Mouse (Mus musculus): ENCODE results near the gene Hoxa5.
A peak's percentile ranks its signal among the peaks of the same experiment; 100 is the strongest.

Hoxa5 gene

DNA sequence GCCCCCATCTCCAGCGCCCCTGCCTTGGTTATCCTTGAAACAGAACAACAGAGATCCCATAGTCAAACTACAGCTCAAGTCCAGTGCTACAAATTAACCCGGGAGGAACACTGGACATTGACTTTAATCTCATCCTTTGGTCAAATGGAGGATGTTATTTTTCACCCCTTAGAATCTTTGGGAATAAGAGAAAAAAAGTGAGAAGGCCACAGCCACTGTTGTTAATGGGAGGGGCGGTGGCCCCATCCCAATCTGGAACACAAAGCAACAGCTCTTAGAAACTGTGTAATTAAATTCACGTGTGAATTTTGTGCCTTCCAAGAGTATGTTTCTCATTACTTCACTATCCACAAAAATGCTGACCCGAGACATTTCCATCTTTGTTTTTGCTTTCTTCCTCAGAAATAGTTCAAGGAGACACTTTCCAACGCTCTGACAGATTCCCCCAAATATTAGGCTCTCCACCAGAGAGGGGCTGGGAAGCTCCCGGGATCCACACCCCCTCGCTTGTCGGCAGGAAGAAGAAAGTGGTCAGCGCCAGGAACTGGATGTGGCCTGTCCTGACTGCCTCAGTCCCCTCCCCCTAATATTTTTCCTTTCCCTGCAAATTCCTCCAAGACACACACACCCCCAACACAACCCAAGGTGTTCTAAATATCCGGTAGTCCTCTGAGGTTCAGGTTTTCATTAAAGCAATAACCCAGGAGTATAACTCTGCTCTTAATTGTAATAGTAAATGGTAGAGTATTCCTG, 23.3 kb upstream of the Hoxa5 start:
- DNase-seq (ENCODE audit: low read depth in 2 of 2, low spot score in 2 of 2) = no peak

GRCm38 (mm10) chr6:52226569-52227257, 22.3 kb upstream of the Hoxa5 start:
- no peak for DNase-seq (ENCODE audit: low read depth in 2 of 2, low spot score in 2 of 2)

- no peak for DNase-seq (ENCODE audit: low read depth in 2 of 2, low spot score in 2 of 2)
These were observed 21.5 kb upstream of the Hoxa5 start for GRCm38 (mm10) chr6:52225612-52226568.

DNA sequence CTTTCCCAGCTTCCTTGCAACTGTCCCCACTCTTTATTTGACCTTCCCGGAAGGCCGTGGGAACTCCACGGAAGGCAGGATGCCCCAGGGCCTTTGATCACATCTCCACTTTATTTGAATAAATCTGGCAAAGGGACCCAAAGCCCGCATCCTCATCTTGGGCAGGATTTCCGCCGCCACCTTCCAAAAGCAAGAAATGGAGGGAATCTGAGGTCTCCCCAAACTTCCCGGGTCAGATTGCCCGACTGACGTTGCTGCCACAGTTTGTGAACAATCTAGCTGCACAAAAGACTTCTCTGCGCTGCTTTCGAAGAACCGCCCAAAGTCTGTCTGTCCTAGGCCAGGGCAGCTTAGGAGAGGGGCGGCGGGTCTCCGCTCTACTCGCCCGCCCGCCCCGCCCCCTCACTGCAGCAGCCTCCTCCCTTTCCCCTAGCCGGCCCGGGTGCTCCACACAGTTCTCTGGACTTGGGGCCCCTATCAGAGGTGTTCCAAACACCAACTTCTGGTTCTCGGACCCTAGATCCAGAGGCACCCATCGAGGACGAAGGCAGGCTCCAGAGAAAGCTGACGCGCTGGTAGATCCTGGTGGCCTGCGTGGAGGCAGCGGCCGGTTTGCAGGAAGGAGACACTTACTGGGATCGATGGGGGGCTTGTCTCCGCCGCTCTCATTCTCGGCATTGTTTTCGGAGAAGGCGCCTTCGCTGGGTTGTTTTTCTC, 20.7 kb upstream of the Hoxa5 start:
- no peak for DNase-seq (ENCODE audit: low read depth in 2 of 2, low spot score in 2 of 2)

GRCm38 (mm10) chr6:52223939-52224760, 19.8 kb upstream of the Hoxa5 start:
- DNase-seq (ENCODE audit: low read depth in 2 of 2, low spot score in 2 of 2) = no peak

GRCm38 (mm10) chr6:52222729-52223128, 18.3 kb upstream of the Hoxa5 start:
- no peak for DNase-seq (ENCODE audit: low read depth in 2 of 2, low spot score in 2 of 2)

DNA sequence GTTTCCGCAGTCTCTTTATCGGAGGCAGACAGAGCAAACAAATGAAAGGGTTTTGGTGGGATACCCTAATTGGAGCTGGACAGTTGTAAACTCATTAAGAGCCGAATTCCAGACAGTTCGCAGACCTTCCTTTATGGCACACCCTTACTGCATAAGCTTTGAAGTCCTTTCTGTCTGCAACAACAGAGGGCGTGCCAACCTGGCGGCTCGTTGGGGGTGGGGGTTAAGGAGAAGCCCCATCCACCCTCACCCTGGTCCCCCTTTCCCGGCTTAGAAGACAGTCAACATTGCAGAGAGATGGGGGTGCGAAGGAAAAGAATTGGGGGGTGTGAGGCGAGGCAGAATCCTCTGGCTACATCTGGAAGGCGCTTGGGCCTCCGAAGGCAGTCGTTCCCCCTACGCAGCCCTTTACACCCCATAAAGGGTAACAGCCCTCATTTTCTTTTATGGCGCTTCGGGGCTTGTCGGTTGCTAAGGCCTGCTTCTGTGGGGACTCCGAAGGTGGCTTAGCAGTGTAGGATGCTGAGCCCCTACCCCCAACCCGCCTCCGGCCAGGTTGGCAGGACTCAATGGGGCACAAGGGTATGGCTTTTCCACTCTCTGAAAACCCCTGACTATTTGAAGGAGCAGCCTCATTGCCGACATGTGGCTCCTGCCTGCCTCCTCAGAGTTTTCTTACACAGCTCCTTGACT, 17.8 kb upstream of the Hoxa5 start:
- DNase-seq (ENCODE audit: low read depth in 2 of 2, low spot score in 2 of 2) = no peak

DNA sequence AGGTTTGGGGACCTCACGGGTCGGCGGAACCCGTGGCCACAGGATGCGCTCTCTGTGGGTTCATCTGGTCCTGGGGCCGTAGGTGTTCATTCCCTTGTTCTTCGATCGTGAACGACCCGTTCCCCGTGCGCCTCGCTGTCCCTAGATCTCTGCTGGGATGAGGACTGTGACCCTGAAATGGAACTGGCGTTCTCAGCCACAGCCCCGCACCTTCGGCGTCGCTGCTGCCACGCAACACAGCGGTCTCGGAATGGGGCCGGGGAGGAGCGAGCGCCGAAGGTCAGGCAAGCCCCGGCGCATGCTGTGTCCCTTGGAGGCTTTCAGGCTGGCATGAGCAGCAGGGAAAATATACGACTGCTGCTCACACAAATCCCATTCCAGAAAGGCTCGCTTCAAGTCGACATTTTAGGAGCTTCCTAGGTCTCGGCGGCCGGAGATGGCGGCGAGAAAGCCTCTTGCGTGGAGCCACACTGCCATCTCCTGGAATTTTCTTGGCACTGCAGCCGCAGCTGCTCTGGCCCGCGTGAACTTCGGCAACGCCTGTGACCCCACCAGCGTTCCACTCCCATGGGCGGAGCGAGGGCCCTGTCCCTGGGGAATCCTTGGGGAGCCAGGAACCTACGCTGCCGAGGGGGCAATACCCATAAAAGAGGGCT, 17.1 kb upstream of the Hoxa5 start, which contains the start of gene Hoxa7:
TSS of gene Hoxa7 (minus strand) at position 518 of the 656 bp plus-strand sequence.
- DNase-seq (ENCODE audit: low read depth in 2 of 2, low spot score in 2 of 2) = peak; percentile 76 to 78

- DNase-seq (ENCODE audit: low read depth in 2 of 2, low spot score in 2 of 2) = no peak
These were observed 16.5 kb upstream of the Hoxa5 start for GRCm38 (mm10) chr6:52220865-52221310.

DNA sequence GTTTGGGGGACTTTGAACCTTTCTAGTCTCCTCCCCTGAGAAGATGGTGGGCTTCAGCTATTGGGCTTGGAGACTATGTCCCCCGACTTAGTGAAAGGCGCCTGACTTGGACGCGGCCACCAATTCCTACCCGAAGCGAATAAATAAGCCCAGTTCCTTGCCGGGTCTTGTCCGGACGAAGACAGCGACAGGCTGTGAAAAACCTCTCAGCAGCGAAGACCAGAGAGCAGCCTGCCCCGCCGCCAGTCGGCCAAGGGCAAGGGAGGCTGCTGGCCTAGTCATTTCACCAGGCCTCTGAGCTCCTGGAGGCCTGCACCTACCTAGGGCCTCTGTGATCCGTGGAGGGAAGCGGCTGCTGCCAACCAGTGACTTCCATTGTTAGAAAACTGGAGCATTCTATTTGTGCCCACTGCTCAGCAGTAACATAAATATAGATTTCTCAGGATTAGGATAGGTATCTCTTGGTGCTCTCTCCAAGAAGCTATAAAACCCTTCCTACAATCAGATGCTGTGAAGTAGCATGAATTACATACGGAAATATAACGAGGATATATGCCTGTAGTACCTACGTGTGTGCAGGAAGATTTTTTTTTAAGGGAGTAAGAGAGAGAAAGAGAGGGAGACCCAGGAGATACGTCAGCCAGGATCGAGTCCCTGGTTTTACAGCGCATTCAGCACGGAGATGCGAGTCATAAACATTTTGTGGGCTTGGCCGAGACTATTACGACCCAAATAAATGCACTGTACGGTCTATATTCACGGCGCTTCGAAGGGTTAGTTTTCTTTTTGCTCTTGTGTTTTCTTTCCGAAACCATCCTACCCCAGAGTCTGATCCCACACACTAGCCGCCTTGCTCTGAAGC, 15.8 kb upstream of the Hoxa5 start:
- no peak for DNase-seq (ENCODE audit: low read depth in 2 of 2, low spot score in 2 of 2)

DNA sequence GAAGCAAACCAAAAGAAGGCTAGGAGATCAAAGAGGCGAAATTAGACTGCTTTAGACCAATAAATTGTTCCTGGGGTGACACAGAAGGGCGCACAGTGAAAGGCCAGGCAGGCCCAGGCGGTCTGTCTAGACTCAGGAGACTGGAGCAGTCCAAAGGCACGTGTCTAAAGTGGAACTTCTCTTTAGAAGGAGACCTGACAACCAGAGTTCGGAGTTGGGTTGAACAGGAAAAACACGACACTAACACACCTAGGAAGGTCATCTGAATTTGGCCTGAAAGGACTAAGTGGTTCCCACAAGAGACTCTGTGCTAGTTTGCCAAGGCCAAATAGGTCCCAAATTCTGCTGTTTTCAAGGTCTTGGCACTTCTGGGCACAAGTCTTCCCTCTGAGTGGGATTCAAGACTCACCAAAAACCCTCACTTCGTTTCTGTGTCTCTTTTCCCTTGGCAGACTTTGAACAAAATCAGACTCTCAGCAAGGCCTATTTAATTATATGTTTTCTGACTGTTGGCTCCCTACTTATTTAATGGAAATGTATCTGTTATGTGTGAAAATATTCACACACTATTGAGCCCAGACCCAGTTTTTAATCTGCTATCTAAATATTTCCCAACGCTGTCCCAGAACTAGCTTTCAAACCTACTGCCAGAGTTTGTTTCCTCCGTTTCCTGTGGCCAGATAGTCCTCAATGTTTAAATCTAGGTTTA, 15.0 kb upstream of the Hoxa5 start:
- DNase-seq (ENCODE audit: low read depth in 2 of 2, low spot score in 2 of 2) = no peak

- DNase-seq (ENCODE audit: low read depth in 2 of 2, low spot score in 2 of 2) = no peak
These were observed 14.3 kb upstream of the Hoxa5 start for GRCm38 (mm10) chr6:52218643-52219215.

DNA sequence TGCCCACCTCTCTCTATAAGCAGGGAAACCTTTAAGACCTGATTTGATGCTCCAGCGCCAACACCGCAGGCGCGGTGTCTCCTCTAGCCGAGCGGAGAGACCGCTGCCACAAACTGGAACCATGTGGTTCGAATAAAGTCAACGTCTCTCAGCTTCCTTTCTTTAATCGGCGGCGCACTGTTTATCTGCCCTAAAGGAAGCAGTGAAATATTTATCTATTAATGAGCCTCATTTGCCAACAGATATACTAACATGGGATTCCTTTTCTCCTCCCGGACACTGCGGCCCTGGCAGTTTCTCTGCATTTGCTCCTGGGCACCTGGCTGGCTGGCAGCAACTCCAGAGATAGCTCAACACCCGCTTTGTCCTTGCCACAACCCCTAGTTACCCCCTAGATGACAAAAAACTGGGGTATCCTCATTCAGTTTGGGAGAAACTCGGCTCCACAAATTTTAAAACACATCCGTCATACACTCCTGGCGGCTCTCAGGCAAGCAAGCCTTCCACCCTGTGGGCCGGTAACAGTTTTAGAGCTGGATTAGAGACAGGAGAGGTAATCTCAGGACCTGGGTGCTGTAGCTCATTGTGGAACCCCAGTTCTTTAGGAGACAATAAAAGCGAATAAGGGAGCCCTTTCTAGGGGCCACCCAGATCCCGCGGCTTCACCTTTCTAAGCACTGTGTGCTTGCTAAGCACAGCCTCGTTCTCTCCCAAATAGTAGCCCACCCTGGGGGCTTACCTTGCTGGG, 13.7 kb upstream of the Hoxa5 start:
- DNase-seq (ENCODE audit: low read depth in 2 of 2, low spot score in 2 of 2) = no peak

GRCm38 (mm10) chr6:52217459-52217768, 13.0 kb upstream of the Hoxa5 start:
- no peak for DNase-seq (ENCODE audit: low read depth in 2 of 2, low spot score in 2 of 2)

DNA sequence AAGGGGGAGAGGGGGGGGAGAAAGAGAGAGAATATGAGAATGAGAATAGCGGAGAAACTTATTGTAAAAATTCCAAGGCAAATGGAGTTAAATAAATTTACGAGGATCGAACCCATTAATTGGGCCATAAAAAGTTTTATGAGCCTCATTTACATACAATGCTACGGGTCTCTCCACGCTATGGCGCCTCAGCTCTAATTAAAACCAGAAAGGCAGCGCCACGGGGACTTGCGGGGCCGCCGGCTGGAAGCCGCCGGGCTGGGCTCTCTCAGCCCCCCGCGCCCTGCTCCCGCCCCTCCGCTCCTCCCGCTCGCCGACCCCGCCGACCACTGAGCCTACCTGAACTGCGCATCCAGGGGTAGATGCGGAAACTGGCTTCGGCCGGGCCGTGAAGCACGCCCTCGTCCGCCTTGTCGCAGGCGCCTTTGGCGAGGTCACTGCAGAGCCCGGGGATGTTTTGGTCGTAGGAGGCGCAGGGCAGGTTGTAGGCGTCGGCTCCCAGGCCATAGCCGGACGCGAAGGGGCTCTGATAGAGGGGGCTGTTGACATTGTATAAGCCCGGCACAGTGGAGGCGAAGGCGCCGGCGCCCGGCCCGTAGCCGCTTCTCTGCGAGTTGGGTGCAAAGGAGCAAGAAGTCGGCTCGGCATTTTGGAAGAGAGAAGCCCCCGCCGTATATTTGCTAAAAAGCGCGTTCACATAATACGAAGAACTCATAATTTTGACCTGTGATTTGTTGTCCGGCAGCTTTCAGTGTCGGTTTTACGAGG, 12.5 kb upstream of the Hoxa5 start:
- DNase-seq (ENCODE audit: low read depth in 2 of 2, low spot score in 2 of 2) = no peak

All from CD8-positive naive resting alpha-beta T cell, adult 2 months (primary cell).